Mouse (Mus musculus) R1 (cell line): ENCODE measurements around the gene Olfr1425.
"Not testable (repeated sequence)": the region's sequence is repeated elsewhere in the genome, so short reads cannot be mapped to it uniquely, and the experiment has no call there.

ENCODE experiments used
- DNase-seq: peaks from one replicate; pipeline ENCODE4 v3.0.0-alpha.2; 2018; ENCODE audit warnings: low read depth, low spot score

The Olfr1425 gene

GRCm38 (mm10) chr19:12077631-12078030 lies at the start of gene Olfr1425:
TSS of gene Olfr1425 (minus strand) at chr19:12077731.
- not testable (repeated sequence) for DNase-seq

- DNase-seq = no peak
Observed at GRCm38 (mm10) chr19:12123103-12123502, 45.6 kb upstream of the Olfr1425 start, which contains the start of gene Olfr76. TSS of gene Olfr76 (minus strand) at chr19:12123203.

GRCm38 (mm10) chr19:12116464-12116863 lies 38.9 kb upstream of the Olfr1425 start:
- no peak for DNase-seq

- no peak for DNase-seq
Observed at GRCm38 (mm10) chr19:12115797-12116196, 38.3 kb upstream of the Olfr1425 start, which contains the start of gene Olfr1428. TSS of gene Olfr1428 (minus strand) at chr19:12115897.

GRCm38 (mm10) chr19:12113807-12114206 lies 36.3 kb upstream of the Olfr1425 start:
- DNase-seq = no peak

GRCm38 (mm10) chr19:12104541-12104940 lies 27.0 kb upstream of the Olfr1425 start:
- no peak for DNase-seq

GRCm38 (mm10) chr19:12103234-12103633 lies 25.7 kb upstream of the Olfr1425 start, which contains the start of gene Olfr1427:
TSS of gene Olfr1427 (minus strand) at chr19:12103334.
- no peak for DNase-seq

GRCm38 (mm10) chr19:12091913-12092312 lies 14.4 kb upstream of the Olfr1425 start, which contains the start of gene Olfr1426:
TSS of gene Olfr1426 (minus strand) at chr19:12092013.
- DNase-seq = no peak

- DNase-seq = peak; percentile 98
Observed at GRCm38 (mm10) chr19:12069546-12069945, 8.0 kb downstream of the Olfr1425 start.

- DNase-seq = peak; percentile 78
Observed at GRCm38 (mm10) chr19:12067806-12068205, 9.7 kb downstream of the Olfr1425 start.

- not testable (repeated sequence) for DNase-seq
Observed at GRCm38 (mm10) chr19:12062582-12062981, 14.9 kb downstream of the Olfr1425 start, which contains the start of gene Olfr1424. TSS of gene Olfr1424 (minus strand) at chr19:12062682.

GRCm38 (mm10) chr19:12043163-12043562 lies 34.4 kb downstream of the Olfr1425 start:
- DNase-seq = peak; percentile 60

- no peak for DNase-seq
Observed at GRCm38 (mm10) chr19:12041217-12041616, 36.3 kb downstream of the Olfr1425 start, which contains the start of gene Olfr1423. TSS of gene Olfr1423 (minus strand) at chr19:12041317.

GRCm38 (mm10) chr19:12037727-12038126 lies 39.8 kb downstream of the Olfr1425 start:
- peak; percentile 22 for DNase-seq

- no peak for DNase-seq
Observed at GRCm38 (mm10) chr19:12026606-12027005, 50.9 kb downstream of the Olfr1425 start.

GRCm38 (mm10) chr19:12025333-12025732 lies 52.2 kb downstream of the Olfr1425 start:
- DNase-seq = no peak

- no peak for DNase-seq
Observed at GRCm38 (mm10) chr19:12024149-12024548, 53.4 kb downstream of the Olfr1425 start.
